Mouse (Mus musculus) hindbrain, embryonic 11.5 days (tissue): ENCODE measurements around the gene Calr3. TPM values are rescaled to one million over a fixed set of nuclear protein-coding genes. Genes with fewer than 3 reads are reported as not detected.

Source experiments
- ATAC-seq: fragments of 200-750 bp; cut with Nextera tagmentation; 2 replicates; pipeline ENCODE4 v1.8.0; 2017; ENCODE audit warnings: mild to moderate bottlenecking, moderate TSS enrichment, moderate library complexity; ENCODE audit not compliant: low FRiP score
- DNase-seq: peaks from one replicate; pipeline ENCODE4 v3.0.0-alpha.2; 2015; ENCODE audit warnings: low spot score
- H3K27ac ChIP-seq: fragments of 300-500 bp; sonication (generic); 2 replicates; pipeline ENCODE4 v1.5.1; 2014; ENCODE audit warnings: mild to moderate bottlenecking, low read depth, low read length
- H3K27me3 ChIP-seq: fragments of 300-500 bp; sonication (generic); 2 replicates; pipeline ENCODE4 v1.6.1; 2014; ENCODE audit warnings: mild to moderate bottlenecking, low read length, moderate library complexity, mixed read lengths; ENCODE audit not compliant: control insufficient read depth, insufficient read depth
- H3K36me3 ChIP-seq: fragments of 300-500 bp; sonication (generic); 2 replicates; pipeline ENCODE4 v1.6.1; 2014; ENCODE audit warnings: mild to moderate bottlenecking, low read length, moderate library complexity, mixed read lengths; ENCODE audit not compliant: control insufficient read depth, insufficient read depth
- H3K4me1 ChIP-seq: fragments of 300-500 bp; sonication (generic); replicated peaks from 2 replicates; pipeline ENCODE4 v1.6.1; 2014; ENCODE audit warnings: low read length, mixed read lengths; ENCODE audit not compliant: control insufficient read depth, insufficient read depth
- H3K4me2 ChIP-seq: fragments of 300-500 bp; sonication (generic); replicated peaks from 2 replicates; pipeline ENCODE4 v1.6.1; 2014; ENCODE audit warnings: mild to moderate bottlenecking, low read depth, low read length
- H3K4me3 ChIP-seq: fragments of 300-500 bp; sonication (generic); 2 replicates; pipeline ENCODE4 v1.5.1; 2014; ENCODE audit warnings: low read depth, low read length
- H3K9ac ChIP-seq: fragments of 300-500 bp; sonication (generic); 2 replicates; pipeline ENCODE4 v1.6.1; 2014; ENCODE audit warnings: low read depth, low read length
- H3K9me3 ChIP-seq: fragments of 300-500 bp; sonication (generic); 2 replicates; pipeline ENCODE4 v1.6.1; 2016; ENCODE audit warnings: low read length; ENCODE audit not compliant: control insufficient read depth
- WGBS: fragments of 180-500 bp; shearing (Covaris S2); extraction: QIAGEN DNeasy Blood & Tissue Kit; methylation state at CpG from one replicate; pipeline ENCODE4 v1.1.7; 2014; 5-methylcytosine and 5-hydroxymethylcytosine counted together
- polyA plus RNA-seq: library from polyadenylated mRNA; unstranded; fragments of >200 nt; fragmentation: Nextera tagmentation; extraction: Ambion mirVana; gene quantifications from 2 replicates; pipeline ENCODE4 v1.2.1, GENCODE M21; 2014

The Calr3 gene
- polyA plus RNA-seq, 1 experiment from 2014 or later = 1.3 TPM

- WGBS = under 1% methylated on average over 80 of the region's 80 CpGs
- Histone ChIP-seq H3K36me3 (peaks cover 10% of the 10 kb centered on the region; the same call in 1 of the 2 replicates), H3K27me3 (no peaks in the 10 kb centered on the region), H3K4me1 (0 out of 2 replicates have a peak, but pooled peaks cover 2% of the 10 kb centered on the region), H3K9ac (peak within 1 kb of the TSS; percentile 72), H3K4me2 (peak within 1 kb of the TSS; percentile 87), H3K4me3 (peak within 1 kb of the TSS; percentile 73), H3K27ac (peak within 1 kb of the TSS; percentile 81), H3K9me3 (no peaks in the 10 kb centered on the region)
- DNase-seq (peak; percentile 98), ATAC-seq (peak; percentile 96)
Measured at GRCm38 (mm10) chr8:72474826-72475546, 31.3 kb upstream of the Calr3 start, which contains the start of gene Cherp. TSS of gene Cherp (minus strand) at chr8:72475226.

- H3K36me3 ChIP-seq = peaks cover 35% of the 10 kb centered on the region
Measured at GRCm38 (mm10) chr8:72470684-72471083, 27.0 kb upstream of the Calr3 start.

GRCm38 (mm10) chr8:72469984-72470383, 26.3 kb upstream of the Calr3 start:
- no peak for ATAC-seq
- 95% methylated on average over 8 of the region's 8 CpGs for WGBS
- no peaks in the 10 kb centered on the region for H3K27me3 ChIP-seq

More at GRCm38 (mm10) chr8:72470684-72471083, 27.0 kb upstream of the Calr3 start:
- Histone ChIP-seq H3K27ac (no peak overlapping the region), H3K9me3 (no peaks in the 10 kb centered on the region), H3K27me3 (no peaks in the 10 kb centered on the region), H3K4me2 (no peak overlapping the region), H3K4me1 (0 out of 2 replicates have a peak, but pooled peaks cover 2% of the 10 kb centered on the region), H3K4me3 (no peak overlapping the region), H3K9ac (no peak overlapping the region)
- 99% methylated on average over 7 of the region's 7 CpGs for WGBS
- ATAC-seq (no peak), DNase-seq (no peak)

GRCm38 (mm10) chr8:72469243-72469642, 25.6 kb upstream of the Calr3 start:
- DNase-seq = no peak
- no peak for ATAC-seq

More at GRCm38 (mm10) chr8:72469984-72470383, 26.3 kb upstream of the Calr3 start:
- no peak for DNase-seq
- Histone ChIP-seq H3K9ac (no peak overlapping the region), H3K36me3 (peaks cover 35% of the 10 kb centered on the region), H3K4me3 (no peak overlapping the region), H3K4me1 (0 out of 2 replicates have a peak, but pooled peaks cover 2% of the 10 kb centered on the region), H3K9me3 (no peaks in the 10 kb centered on the region), H3K4me2 (no peak overlapping the region), H3K27ac (no peak overlapping the region)

GRCm38 (mm10) chr8:72464211-72464610, 20.5 kb upstream of the Calr3 start:
- no peak for ATAC-seq
- WGBS = 95% methylated on average over 10 of the region's 10 CpGs
- no peak for DNase-seq
- Histone ChIP-seq H3K4me1 (no peaks in the 10 kb centered on the region), H3K36me3 (peaks cover 31% of the 10 kb centered on the region), H3K4me3 (no peak overlapping the region), H3K9ac (no peak overlapping the region), H3K27me3 (no peaks in the 10 kb centered on the region), H3K4me2 (no peak overlapping the region), H3K9me3 (no peaks in the 10 kb centered on the region), H3K27ac (no peak overlapping the region)

More at GRCm38 (mm10) chr8:72469243-72469642, 25.6 kb upstream of the Calr3 start:
- H3K4me1 ChIP-seq = 0 out of 2 replicates have a peak, but pooled peaks cover under 1% of the 10 kb centered on the region
- H3K27me3 ChIP-seq = no peaks in the 10 kb centered on the region
- no peak overlapping the region for H3K4me2 ChIP-seq
- no peak overlapping the region for H3K9ac ChIP-seq
- H3K36me3 ChIP-seq = peaks cover 35% of the 10 kb centered on the region
- no peaks in the 10 kb centered on the region for H3K9me3 ChIP-seq
- 94% methylated on average over 2 of the region's 2 CpGs for WGBS
- H3K27ac ChIP-seq = no peak overlapping the region
- no peak overlapping the region for H3K4me3 ChIP-seq

- no peak overlapping the region for H3K9ac ChIP-seq
- no peak overlapping the region for H3K4me2 ChIP-seq
- no peaks in the 10 kb centered on the region for H3K27me3 ChIP-seq
- no peak for ATAC-seq
- whole genome bisulfite sequencing = 90% methylated on average over 4 of the region's 4 CpGs
- H3K4me3 ChIP-seq = no peak overlapping the region
- no peaks in the 10 kb centered on the region for H3K4me1 ChIP-seq
- H3K27ac ChIP-seq = no peak overlapping the region
- DNase-seq = no peak
- no peaks in the 10 kb centered on the region for H3K9me3 ChIP-seq
- peaks cover 13% of the 10 kb centered on the region for H3K36me3 ChIP-seq
Measured at GRCm38 (mm10) chr8:72459881-72460533, 16.3 kb upstream of the Calr3 start.

GRCm38 (mm10) chr8:72458457-72458856, 14.8 kb upstream of the Calr3 start:
- 93% methylated on average over 6 of the region's 6 CpGs for WGBS
- H3K4me2 ChIP-seq = no peak overlapping the region
- no peak overlapping the region for H3K9ac ChIP-seq
- ATAC-seq = no peak
- no peak overlapping the region for H3K4me3 ChIP-seq
- H3K4me1 ChIP-seq = no peaks in the 10 kb centered on the region
- H3K27me3 ChIP-seq = no peaks in the 10 kb centered on the region
- no peak for DNase-seq
- H3K9me3 ChIP-seq = no peaks in the 10 kb centered on the region
- H3K27ac ChIP-seq = no peak overlapping the region
- peaks cover 13% of the 10 kb centered on the region; the same call in 1 of the 2 replicates for H3K36me3 ChIP-seq

- ATAC-seq = no peak
- H3K9me3 ChIP-seq = no peaks in the 10 kb centered on the region
- H3K4me2 ChIP-seq = no peak overlapping the region
- peaks cover 9% of the 10 kb centered on the region; the same call in 1 of the 2 replicates for H3K36me3 ChIP-seq
- WGBS = 97% methylated on average over 3 of the region's 3 CpGs
- H3K27ac ChIP-seq = no peak overlapping the region
- H3K9ac ChIP-seq = no peak overlapping the region
- no peak for DNase-seq
- H3K4me3 ChIP-seq = no peak overlapping the region
- H3K27me3 ChIP-seq = no peaks in the 10 kb centered on the region
- no peaks in the 10 kb centered on the region for H3K4me1 ChIP-seq
Measured at GRCm38 (mm10) chr8:72457806-72458205, 14.1 kb upstream of the Calr3 start.
